Mouse (Mus musculus): Measurements from ENCODE around the gene Ndufa12.

The Ndufa12 gene

GRCm38 (mm10) chr10:94198482-94199405 lies at the start of gene Ndufa12:
Gene Ndufa12, plus strand, starts transcription at chr10:94198720.
- peak; percentile 88 to 93 for DNase-seq (ENCODE audit: low spot score in 2 of 2)

- no peak for DNase-seq (ENCODE audit: low spot score in 2 of 2)
Measured at GRCm38 (mm10) chr10:94151488-94151887, 47.0 kb upstream of the Ndufa12 start.

GRCm38 (mm10) chr10:94153841-94154240 lies 44.7 kb upstream of the Ndufa12 start:
- DNase-seq (ENCODE audit: low spot score in 2 of 2) = no peak

- DNase-seq (ENCODE audit: low spot score in 2 of 2) = no peak
Measured at GRCm38 (mm10) chr10:94158962-94159361, 39.6 kb upstream of the Ndufa12 start.

GRCm38 (mm10) chr10:94159406-94159805 lies 39.1 kb upstream of the Ndufa12 start:
- DNase-seq (ENCODE audit: low spot score in 2 of 2) = no peak

DNA sequence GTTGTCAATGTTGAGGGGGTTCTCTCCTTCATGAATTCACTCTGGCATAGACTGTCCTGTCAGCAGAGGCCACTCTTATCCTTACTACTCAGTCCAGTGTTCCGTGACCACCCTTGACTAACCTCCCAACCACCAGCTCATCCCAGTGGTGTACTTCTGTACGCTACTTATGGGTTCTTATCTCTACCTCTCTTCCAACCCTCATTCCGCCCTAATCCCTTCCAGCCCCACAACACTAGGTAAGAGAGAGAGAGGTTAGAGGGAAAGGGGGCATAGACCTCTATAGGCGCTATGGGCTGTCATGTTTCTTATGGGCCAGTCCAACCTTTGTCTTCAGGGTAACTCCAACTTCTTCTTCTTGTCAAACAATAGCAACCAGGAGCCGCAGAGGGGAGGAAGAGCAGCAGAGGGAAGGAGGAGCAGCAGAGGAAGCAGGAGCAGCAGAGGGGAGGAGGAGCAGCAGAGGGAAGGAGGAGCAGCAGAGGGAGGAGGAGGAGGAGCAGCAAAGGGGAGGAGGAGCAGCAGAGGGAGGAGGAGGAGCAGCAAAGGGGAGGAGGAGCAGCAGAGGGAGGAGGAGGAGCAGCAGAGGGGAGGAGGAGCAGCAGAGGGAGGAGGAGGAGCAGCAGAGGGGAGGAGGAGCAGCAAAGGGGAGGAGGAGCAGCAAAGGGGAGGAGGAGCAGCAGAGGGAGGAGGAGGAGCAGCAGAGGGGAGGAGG lies 37.3 kb upstream of the Ndufa12 start:
- no peak for DNase-seq (ENCODE audit: low spot score in 2 of 2)

DNA sequence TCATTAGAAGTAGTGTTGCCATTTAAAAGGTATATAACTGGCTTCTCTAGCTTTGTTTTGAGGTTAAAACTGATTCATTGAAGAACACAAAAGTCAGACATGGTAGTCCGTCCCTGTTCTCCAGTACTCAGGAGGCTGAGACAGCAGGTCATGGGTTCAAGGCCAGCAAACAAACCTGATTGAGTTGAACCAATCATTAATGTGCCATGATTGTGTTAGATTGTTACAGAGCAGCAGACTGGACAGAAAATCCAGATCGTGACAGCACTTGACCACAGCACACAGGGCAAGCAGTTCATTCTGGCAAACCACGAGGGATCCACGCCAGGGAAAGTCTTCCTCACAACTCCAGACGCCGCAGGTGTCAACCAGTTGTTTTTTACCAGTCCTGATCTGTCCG lies 36.5 kb upstream of the Ndufa12 start:
- DNase-seq (ENCODE audit: low spot score in 2 of 2) = no peak

DNA sequence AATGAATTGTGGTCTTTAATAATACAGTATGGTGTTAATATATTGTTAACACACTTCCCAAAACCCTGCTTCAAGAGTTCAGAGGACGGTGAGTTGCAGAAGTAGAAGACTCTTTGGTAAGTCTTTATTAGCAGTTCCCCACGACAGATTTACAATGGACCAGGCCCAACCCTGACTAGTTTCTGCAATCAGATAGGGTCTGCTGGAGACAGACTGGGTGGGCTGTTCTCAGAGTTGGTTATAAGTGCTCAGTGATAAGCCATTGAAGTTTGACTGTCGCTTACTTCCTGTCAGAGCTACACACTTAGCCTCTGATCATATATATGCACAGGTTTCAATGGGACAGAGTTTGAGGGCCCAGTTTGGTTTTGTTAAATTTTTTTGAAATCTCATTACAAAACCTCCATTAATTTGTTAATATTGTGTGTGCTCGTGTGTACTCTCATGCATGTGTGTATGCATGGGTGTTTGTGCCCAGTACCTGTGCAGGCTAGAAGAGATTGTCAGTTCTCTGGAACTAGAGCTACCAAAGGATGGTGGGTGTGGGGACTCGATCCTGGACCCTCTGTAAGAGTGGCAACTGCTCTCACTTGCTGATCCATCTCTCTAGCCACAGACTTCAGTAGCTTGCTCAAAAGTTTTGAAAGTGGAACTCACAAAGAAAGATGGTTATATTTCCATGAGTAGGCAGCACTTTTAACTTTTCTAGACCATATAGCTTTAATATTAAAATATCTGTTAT lies 34.2 kb upstream of the Ndufa12 start:
- DNase-seq (ENCODE audit: low spot score in 2 of 2) = no peak

- no peak for DNase-seq (ENCODE audit: low spot score in 2 of 2)
Measured at GRCm38 (mm10) chr10:94165426-94165825, 33.1 kb upstream of the Ndufa12 start.

- no peak for DNase-seq (ENCODE audit: low spot score in 2 of 2)
Measured at GRCm38 (mm10) chr10:94167051-94167750, 31.3 kb upstream of the Ndufa12 start.

- DNase-seq (ENCODE audit: low spot score in 2 of 2) = no peak
Measured at GRCm38 (mm10) chr10:94171440-94172130, 26.9 kb upstream of the Ndufa12 start.

GRCm38 (mm10) chr10:94172137-94172536 lies 26.4 kb upstream of the Ndufa12 start:
- DNase-seq (ENCODE audit: low spot score in 2 of 2) = no peak

- no peak for DNase-seq (ENCODE audit: low spot score in 2 of 2)
Measured at GRCm38 (mm10) chr10:94172706-94173105, 25.8 kb upstream of the Ndufa12 start.

DNA sequence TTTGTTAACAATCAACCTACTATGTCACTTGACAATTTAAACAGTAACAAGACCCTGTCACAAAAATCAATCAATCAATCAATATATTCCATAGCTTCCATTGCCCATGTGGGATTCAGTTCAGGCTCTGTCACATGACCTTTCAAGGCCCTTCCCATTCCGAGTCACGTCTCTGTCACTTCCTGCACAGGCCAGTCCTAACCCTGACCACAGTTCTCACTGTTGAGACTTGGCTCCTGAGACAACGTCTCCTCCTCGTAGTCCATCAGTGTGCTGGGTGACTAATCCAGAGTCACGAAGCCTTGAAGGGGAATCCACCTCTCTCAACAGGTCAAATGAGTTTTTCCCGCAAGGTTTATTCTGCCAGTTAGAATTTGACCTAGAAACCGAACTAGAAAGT lies 23.9 kb upstream of the Ndufa12 start:
- DNase-seq (ENCODE audit: low spot score in 2 of 2) = no peak

- DNase-seq (ENCODE audit: low spot score in 2 of 2) = no peak
Measured at GRCm38 (mm10) chr10:94183199-94183598, 15.3 kb upstream of the Ndufa12 start.

- DNase-seq (ENCODE audit: low spot score in 2 of 2) = no peak
Measured at GRCm38 (mm10) chr10:94204973-94205372, 6.5 kb downstream of the Ndufa12 start.

- DNase-seq (ENCODE audit: low spot score in 2 of 2) = no peak
Measured at GRCm38 (mm10) chr10:94210718-94211618, 12.4 kb downstream of the Ndufa12 start.

- no peak for DNase-seq (ENCODE audit: low spot score in 2 of 2)
Measured at GRCm38 (mm10) chr10:94211725-94212124, 13.2 kb downstream of the Ndufa12 start.

DNA sequence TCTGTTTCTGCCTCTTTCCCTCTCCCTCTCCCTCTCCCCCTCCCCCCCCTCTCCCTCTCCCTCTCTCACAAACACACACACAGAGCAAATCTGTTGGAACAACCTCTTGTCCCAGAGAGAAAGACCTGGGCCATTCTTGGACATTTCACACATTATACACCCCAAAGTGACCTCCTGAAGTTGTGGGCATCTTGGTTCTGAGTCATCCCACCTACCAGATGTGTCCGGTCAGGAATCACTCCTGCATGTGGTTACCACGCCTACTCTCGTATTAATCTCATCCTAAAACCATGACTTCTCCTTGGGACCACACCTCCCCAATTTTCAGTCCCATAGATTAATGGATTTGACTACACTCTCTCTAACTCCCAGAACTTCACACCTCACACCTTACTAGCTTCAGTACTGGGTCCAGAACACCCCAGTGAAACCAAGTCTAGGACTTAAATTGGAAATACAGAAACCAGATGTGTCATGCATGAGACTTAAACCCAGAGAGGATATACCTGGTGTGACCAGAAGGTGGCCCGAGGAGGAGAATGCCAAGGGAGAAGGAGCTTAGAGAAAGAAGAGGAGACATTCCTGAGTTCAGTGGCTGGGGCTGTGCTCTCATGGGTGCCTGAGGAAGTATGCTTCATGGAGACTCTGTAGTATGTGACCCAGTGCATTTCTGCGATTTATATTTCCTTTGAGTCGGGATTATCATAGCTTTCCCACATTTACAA lies 26.7 kb downstream of the Ndufa12 start:
- no peak for DNase-seq (ENCODE audit: low spot score in 2 of 2)
